Mouse (Mus musculus) forelimb bud, embryonic 11.5 days (tissue): Measurements from ENCODE around the gene Tbx3.

Experiments
- DNase-seq: peaks from one replicate; pipeline ENCODE4 v3.0.0-alpha.2; 2012; ENCODE audit warnings: low read depth, low spot score

Gene Tbx3

GRCm38 (mm10) chr5:119661474-119661873 is 9.0 kb upstream of the Tbx3 start:
- DNase-seq = no peak

GRCm38 (mm10) chr5:119662326-119662725 is 8.1 kb upstream of the Tbx3 start:
- DNase-seq = no peak

- DNase-seq = no peak
Observed at GRCm38 (mm10) chr5:119662731-119663130, 7.7 kb upstream of the Tbx3 start.

- DNase-seq = no peak
Observed at GRCm38 (mm10) chr5:119663241-119663640, 7.2 kb upstream of the Tbx3 start.

DNA sequence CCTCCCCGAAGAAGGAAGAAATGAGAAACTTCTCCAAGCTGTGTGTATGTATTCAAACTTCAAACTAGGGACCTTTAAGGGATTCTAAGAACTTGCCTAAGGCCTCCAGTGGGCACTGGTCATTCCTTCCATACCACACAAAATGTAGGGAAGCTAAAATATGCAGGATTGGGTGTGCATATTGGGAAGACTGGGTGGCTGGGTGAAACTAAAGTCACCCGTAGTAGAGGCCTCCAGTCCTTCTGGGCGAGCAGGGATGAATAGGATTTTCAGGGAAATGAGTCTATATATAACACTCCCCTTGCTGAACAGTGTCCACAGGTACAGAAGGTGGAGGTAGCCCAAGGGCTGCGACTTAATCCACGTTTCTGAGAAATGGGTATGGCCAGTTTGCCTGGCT is 6.7 kb upstream of the Tbx3 start:
- no peak for DNase-seq

GRCm38 (mm10) chr5:119665739-119666138 is 4.7 kb upstream of the Tbx3 start:
- no peak for DNase-seq

- DNase-seq = no peak
Observed at GRCm38 (mm10) chr5:119667356-119667940, 3.0 kb upstream of the Tbx3 start.

GRCm38 (mm10) chr5:119668191-119668912 is 2.1 kb upstream of the Tbx3 start:
- DNase-seq = no peak

DNA sequence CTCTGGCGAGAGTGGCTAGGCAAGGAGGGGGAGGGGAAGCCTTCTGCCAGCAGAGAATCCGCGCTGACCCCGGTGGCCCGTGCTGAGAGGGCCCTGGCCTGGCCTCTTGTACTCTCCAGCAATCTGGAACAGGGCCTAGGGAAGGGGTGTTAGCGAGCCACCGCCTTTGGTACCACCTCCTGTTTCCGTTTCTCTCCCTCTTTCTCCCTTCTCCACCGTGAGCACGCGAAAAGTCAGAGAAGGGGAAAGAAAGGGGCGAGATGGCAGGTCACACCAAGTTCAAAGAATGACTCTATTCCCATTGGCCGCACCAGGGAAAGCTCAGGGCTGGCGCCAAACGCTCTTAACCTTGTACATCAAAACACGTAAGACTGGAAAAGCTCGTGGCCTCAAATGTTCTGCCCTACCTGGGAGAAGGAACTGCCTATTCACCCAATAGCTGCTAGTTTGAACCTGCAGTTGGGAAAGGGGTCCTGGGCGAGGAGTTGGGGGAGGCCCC is 1.5 kb upstream of the Tbx3 start:
- DNase-seq = no peak

- no peak for DNase-seq
Observed at GRCm38 (mm10) chr5:119669741-119670565, 516 bp upstream of the Tbx3 start.

DNA sequence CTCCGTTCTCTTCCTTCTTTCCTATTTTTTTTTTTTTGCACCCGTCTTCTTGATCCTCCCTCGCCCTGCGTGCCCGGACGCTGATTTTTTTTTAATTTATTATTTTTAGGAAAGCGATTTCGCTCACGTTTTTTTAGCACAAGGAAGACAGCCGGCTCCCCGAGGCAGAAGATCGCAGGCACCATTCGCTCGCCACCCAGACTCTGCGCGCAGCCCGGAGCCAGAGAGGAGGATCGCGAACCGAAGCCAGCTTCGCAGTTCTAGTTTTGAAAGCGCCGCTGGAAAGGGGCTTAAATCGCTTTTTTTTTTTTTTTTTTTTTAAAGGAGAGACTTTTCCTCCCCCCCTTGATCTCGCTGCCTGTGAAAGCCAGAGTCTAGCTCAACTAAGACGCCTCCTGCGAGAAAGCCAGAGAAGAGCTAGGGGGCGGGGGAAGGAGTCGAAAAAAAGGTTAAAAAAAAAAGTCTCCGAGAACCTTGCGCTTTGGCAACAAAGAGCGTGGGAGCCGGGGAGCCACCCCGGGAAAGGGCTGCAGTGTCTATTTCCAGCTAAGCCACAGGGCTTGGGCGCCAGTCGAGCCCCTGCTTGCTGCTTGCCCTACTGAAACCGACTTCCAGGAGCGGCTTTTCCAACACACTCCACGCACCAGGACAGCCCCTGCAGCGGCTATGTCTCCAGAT is 794 bp downstream of the Tbx3 start:
- peak; percentile 63 for DNase-seq

- no peak for DNase-seq
Observed at GRCm38 (mm10) chr5:119671965-119672347, 1.5 kb downstream of the Tbx3 start.

DNA sequence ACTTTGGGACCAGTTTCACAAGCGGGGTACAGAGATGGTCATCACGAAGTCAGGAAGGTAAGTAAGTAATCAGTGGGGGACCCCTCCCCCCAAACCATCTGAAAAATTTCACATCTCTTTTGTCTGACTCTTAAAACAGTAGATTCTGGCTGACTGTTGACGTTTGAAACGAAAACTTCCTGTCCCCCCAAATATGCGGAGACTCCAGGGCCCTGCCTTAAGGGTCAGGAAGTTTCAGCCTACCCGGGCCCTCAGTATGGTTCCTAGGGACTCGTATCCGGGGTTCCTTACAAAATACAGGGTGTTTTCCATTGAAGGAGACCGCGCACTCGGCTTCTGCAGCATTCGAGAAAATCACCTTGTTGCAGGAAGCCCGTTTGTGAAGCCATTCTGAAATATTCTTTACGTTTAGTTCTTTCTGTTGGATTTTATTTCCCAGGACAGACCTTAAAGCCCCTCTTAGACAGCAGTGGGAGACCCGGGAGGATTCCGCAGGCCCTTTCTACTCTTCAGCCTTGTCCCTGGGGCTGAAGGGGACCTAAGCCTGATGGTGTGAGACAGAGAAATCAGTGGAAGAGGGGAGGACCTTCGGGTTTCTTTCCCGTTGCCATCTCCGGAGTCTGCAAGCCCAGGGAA is 2.0 kb downstream of the Tbx3 start:
- DNase-seq = no peak

GRCm38 (mm10) chr5:119672984-119673600 is 2.6 kb downstream of the Tbx3 start:
- DNase-seq = no peak

GRCm38 (mm10) chr5:119673716-119674605 is 3.5 kb downstream of the Tbx3 start:
- DNase-seq = no peak

GRCm38 (mm10) chr5:119674606-119675330 is 4.3 kb downstream of the Tbx3 start:
- no peak for DNase-seq

DNA sequence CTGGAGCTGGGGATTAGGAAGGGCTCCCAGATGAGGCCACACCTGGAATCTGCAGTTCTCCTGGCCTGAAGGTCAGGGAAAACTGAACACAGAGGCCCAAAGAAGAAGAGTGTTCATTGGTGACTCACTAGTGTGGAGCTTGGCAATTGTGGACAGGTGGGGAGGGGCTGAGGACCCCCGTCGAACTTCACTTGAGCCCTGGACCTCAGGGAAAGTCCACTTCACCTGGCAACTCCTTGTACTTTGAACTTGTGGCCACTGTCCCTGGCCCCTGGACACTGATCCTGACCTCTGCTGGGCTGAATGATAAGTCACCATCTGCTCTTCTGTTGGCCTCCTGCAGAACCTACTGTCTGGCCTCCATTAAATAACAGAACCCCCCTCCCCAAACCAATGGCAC is 5.8 kb downstream of the Tbx3 start:
- no peak for DNase-seq

DNA sequence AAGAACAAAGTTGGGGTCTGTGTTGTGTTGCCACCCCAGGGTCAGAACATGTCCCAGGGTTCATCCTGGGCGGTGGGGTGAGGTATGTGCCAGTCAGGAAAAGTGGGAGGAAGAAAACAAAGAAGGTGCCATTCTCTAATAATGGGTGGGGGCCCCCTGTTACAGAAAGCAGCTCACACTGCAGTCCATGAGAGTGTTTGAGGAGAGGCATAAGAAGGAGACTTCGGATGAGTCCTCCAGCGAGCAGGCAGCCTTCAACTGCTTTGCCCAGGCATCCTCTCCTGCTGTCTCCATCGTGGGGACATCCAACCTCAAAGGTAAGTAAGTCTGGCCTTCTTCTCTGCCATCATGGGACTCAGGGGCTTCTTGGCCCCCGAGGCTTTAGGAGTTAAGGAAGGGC is 8.0 kb downstream of the Tbx3 start:
- DNase-seq = no peak

DNA sequence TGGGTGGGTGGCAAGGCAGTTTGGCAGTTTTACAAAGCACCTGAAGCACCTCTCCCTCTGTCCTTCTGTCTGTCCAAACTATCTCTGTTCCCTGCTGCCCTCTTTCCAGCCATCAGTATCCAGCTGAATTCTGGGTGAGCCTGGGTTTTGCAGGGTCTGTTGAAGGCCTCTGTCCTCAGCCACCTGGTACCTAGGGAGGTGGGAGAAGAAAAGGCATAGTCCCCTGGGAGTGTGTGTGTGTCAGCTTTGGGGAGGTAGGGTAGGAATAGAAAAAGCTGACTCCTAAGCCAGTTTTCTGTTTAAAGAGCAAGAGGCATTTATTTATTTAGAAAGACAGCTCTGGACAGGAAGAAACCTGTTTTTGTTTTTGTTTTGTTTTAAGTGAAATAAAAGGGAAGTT is 8.6 kb downstream of the Tbx3 start:
- no peak for DNase-seq
